Mouse (Mus musculus): ENCODE results near the gene Ntm.

GRCm38 (mm10) chr9:29269277-29269646, 693.7 kb downstream of the Ntm start:
- TF ChIP-seq CTCF (IDR thresholded peaks at IDR 0.05; ENCODE audit: control insufficient read depth, insufficient read depth, insufficient read length) = no peak
- no peak for TF ChIP-seq USF1 (IDR thresholded peaks at IDR 0.05; ENCODE audit: low read depth)
- TF ChIP-seq MAX (IDR thresholded peaks at IDR 0.05) = no peak
- TF ChIP-seq MYOG (IDR thresholded peaks at IDR 0.05; ENCODE audit: control insufficient read depth, extremely low read depth, insufficient read length) = no peak
- no peak for TF ChIP-seq CEBPB (IDR thresholded peaks at IDR 0.05; ENCODE audit: low read depth)

Data from C2C12 (cell line).